Mouse (Mus musculus) hindbrain, embryonic 15.5 days (tissue): ENCODE data around the gene Vwa7. TPM values are rescaled to one million over a fixed set of nuclear protein-coding genes. Genes with fewer than 3 reads are reported as not detected.

ENCODE experiments used
- ATAC-seq: fragments of 200-750 bp; cut with Nextera tagmentation; 2 replicates; pipeline ENCODE4 v1.8.0; 2017; ENCODE audit warnings: low read depth, moderate number of reproducible peaks, moderate TSS enrichment; ENCODE audit not compliant: low FRiP score
- H3K27ac ChIP-seq: fragments of 300-500 bp; sonication (generic); replicated peaks from 2 replicates; pipeline ENCODE4 v1.5.1; 2015; ENCODE audit warnings: mild to moderate bottlenecking, inconsistent platforms
- H3K27me3 ChIP-seq: fragments of 300-500 bp; sonication (generic); 2 replicates; pipeline ENCODE4 v1.6.1; 2015; ENCODE audit warnings: control low read depth, inconsistent platforms
- H3K36me3 ChIP-seq: fragments of 300-500 bp; sonication (generic); 2 replicates; pipeline ENCODE4 v1.6.1; 2015; ENCODE audit warnings: control low read depth, inconsistent platforms
- H3K4me1 ChIP-seq: fragments of 300-500 bp; sonication (generic); replicated peaks from 2 replicates; pipeline ENCODE4 v1.6.1; 2015; ENCODE audit warnings: control low read depth, inconsistent platforms
- H3K4me2 ChIP-seq: fragments of 300-500 bp; sonication (generic); 2 replicates; pipeline ENCODE4 v1.6.1; 2015; ENCODE audit warnings: moderate library complexity, mild to moderate bottlenecking, inconsistent platforms
- H3K4me3 ChIP-seq: fragments of 300-500 bp; sonication (generic); 2 replicates; pipeline ENCODE4 v1.5.1; 2015; ENCODE audit warnings: mild to moderate bottlenecking, inconsistent platforms
- H3K9ac ChIP-seq: fragments of 300-500 bp; sonication (generic); 2 replicates; pipeline ENCODE4 v1.6.1; 2015; ENCODE audit warnings: inconsistent platforms
- H3K9me3 ChIP-seq: fragments of 300-500 bp; sonication (generic); 2 replicates; pipeline ENCODE4 v1.6.1; 2016; ENCODE audit warnings: control low read depth, inconsistent platforms
- WGBS: fragments of 180-500 bp; shearing (Covaris S2); methylation state at CpG from one replicate; pipeline ENCODE4 v1.1.7; 2015; 5-methylcytosine and 5-hydroxymethylcytosine counted together
- polyA plus RNA-seq: library from polyadenylated mRNA; unstranded; fragments of >200 nt; fragmentation: Nextera tagmentation; extraction: Ambion mirVana; gene quantifications from 2 replicates; pipeline ENCODE4 v1.2.1, GENCODE M21; 2015

The Vwa7 gene
- polyA plus RNA-seq, 1 experiment from 2014 or later: 0.14 TPM

- H3K27ac ChIP-seq: no peak overlapping the region
- H3K9ac ChIP-seq: no peak overlapping the region
- WGBS: 93% methylated on average over 16 of the region's 16 CpGs
- H3K36me3 ChIP-seq: peaks cover 54% of the 10 kb centered on the region
- 0 out of 2 replicates have a peak, but pooled peaks cover 3% of the 10 kb centered on the region for H3K4me1 ChIP-seq
- no peak overlapping the region for H3K4me3 ChIP-seq
- ATAC-seq: no peak
- no peaks in the 10 kb centered on the region for H3K27me3 ChIP-seq
- no peaks in the 10 kb centered on the region for H3K9me3 ChIP-seq
- H3K4me2 ChIP-seq: no peak overlapping the region
These were observed 1.1 kb upstream of the Vwa7 start for GRCm38 (mm10) chr17:35015296-35015695.

GRCm38 (mm10) chr17:35016791-35017705 lies 669 bp downstream of the Vwa7 start:
- Histone ChIP-seq H3K4me2 (no peak overlapping the region), H3K9me3 (no peaks in the 10 kb centered on the region), H3K36me3 (peaks cover 37% of the 10 kb centered on the region), H3K9ac (no peak overlapping the region), H3K4me3 (no peak overlapping the region), H3K4me1 (peaks cover 7% of the 10 kb centered on the region), H3K27ac (no peak overlapping the region), H3K27me3 (no peaks in the 10 kb centered on the region)
- ATAC-seq: no peak
- 76% methylated on average over 10 of the region's 10 CpGs for WGBS

- H3K4me2 ChIP-seq: no peak overlapping the region
- peaks cover 30% of the 10 kb centered on the region for H3K36me3 ChIP-seq
- peaks cover 7% of the 10 kb centered on the region for H3K4me1 ChIP-seq
- no peaks in the 10 kb centered on the region for H3K9me3 ChIP-seq
- ATAC-seq: no peak
- H3K27me3 ChIP-seq: no peaks in the 10 kb centered on the region
- no peak overlapping the region for H3K27ac ChIP-seq
- H3K9ac ChIP-seq: no peak overlapping the region
- WGBS: 72% methylated on average over 14 of the region's 14 CpGs
- H3K4me3 ChIP-seq: no peak overlapping the region
These were observed 1.3 kb downstream of the Vwa7 start for GRCm38 (mm10) chr17:35017706-35018030.

GRCm38 (mm10) chr17:35018171-35018570 lies 1.8 kb downstream of the Vwa7 start:
- 73% methylated on average over 3 of the region's 3 CpGs for WGBS
- no peak overlapping the region for H3K9ac ChIP-seq

DNA sequence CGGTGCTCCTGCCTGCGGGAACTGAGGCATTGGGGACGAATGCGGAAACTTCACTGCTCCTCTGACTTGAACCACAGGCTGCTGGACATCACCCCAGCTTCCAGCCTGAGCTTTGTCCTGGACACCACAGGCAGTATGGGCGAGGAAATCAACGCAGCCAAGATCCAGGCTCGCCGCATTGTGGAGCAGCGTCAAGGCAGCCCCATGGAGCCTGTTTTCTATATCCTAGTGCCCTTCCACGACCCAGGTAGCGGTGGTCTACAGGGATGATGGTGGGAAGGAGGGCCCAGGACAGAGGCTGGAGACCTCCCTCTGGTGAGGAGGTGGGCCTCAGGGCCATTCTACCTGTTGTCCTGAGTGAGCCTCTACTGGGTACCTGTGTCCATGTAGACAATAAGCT lies 3.5 kb downstream of the Vwa7 start:
- WGBS: 79% methylated on average over 11 of the region's 11 CpGs
- ATAC-seq: no peak

More at GRCm38 (mm10) chr17:35018171-35018570, 1.8 kb downstream of the Vwa7 start:
- H3K4me1 ChIP-seq: peaks cover 7% of the 10 kb centered on the region
- no peak overlapping the region for H3K4me2 ChIP-seq
- peaks cover 25% of the 10 kb centered on the region for H3K36me3 ChIP-seq
- H3K4me3 ChIP-seq: no peak overlapping the region
- ATAC-seq: no peak
- no peak overlapping the region for H3K27ac ChIP-seq
- no peaks in the 10 kb centered on the region for H3K27me3 ChIP-seq
- no peaks in the 10 kb centered on the region for H3K9me3 ChIP-seq

DNA sequence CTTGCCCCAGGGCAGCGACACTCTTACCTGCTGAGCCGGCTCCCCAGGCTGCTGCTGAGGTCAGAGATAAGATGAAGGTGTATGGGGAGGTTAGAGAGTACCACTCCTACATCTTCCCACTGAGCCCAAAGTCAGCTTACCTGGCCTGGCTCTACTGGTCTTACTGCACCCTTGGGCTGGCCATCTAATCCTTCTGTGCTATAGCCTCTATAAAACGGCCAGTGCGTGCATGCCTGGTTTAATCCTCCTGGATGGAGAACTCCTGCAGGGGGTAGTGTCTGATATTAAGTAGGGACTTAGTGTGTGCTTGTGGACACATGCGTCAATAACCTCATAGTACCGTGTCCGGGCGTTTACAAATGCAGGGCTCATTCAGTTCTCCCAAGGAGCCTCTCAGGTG lies 4.2 kb downstream of the Vwa7 start:
- peaks cover 7% of the 10 kb centered on the region for H3K4me1 ChIP-seq
- no peak overlapping the region for H3K9ac ChIP-seq
- H3K4me3 ChIP-seq: no peak overlapping the region
- H3K27ac ChIP-seq: no peak overlapping the region
- H3K9me3 ChIP-seq: no peaks in the 10 kb centered on the region
- peaks cover 4% of the 10 kb centered on the region; the same call in 1 of the 2 replicates for H3K36me3 ChIP-seq
- ATAC-seq: no peak
- 88% methylated on average over 8 of the region's 8 CpGs for WGBS
- H3K27me3 ChIP-seq: no peaks in the 10 kb centered on the region
- H3K4me2 ChIP-seq: no peak overlapping the region

More for the DNA sequence above, 3.5 kb downstream of the Vwa7 start:
- Histone ChIP-seq H3K4me1 (peaks cover 7% of the 10 kb centered on the region), H3K9me3 (no peaks in the 10 kb centered on the region), H3K4me3 (no peak overlapping the region), H3K27me3 (no peaks in the 10 kb centered on the region), H3K36me3 (peaks cover 10% of the 10 kb centered on the region; the same call in 1 of the 2 replicates), H3K27ac (no peak overlapping the region), H3K9ac (no peak overlapping the region), H3K4me2 (no peak overlapping the region)

GRCm38 (mm10) chr17:35021163-35021808 lies 4.9 kb downstream of the Vwa7 start:
- no peak overlapping the region for H3K9ac ChIP-seq
- H3K27me3 ChIP-seq: no peaks in the 10 kb centered on the region
- WGBS: 6% methylated on average over 17 of the region's 17 CpGs
- peaks cover 5% of the 10 kb centered on the region for H3K4me1 ChIP-seq
- H3K9me3 ChIP-seq: no peaks in the 10 kb centered on the region
- H3K27ac ChIP-seq: no peak overlapping the region
- H3K4me2 ChIP-seq: peak overlapping the region; percentile 32; the same call in 1 of the 2 replicates
- H3K36me3 ChIP-seq: no peaks in the 10 kb centered on the region
- H3K4me3 ChIP-seq: no peak overlapping the region
- no peak for ATAC-seq

GRCm38 (mm10) chr17:35021842-35022477 lies 5.6 kb downstream of the Vwa7 start:
- Histone ChIP-seq H3K9me3 (no peaks in the 10 kb centered on the region), H3K27ac (no peak overlapping the region), H3K36me3 (no peaks in the 10 kb centered on the region), H3K4me3 (no peak overlapping the region), H3K27me3 (no peaks in the 10 kb centered on the region), H3K4me1 (peaks cover 5% of the 10 kb centered on the region), H3K9ac (no peak overlapping the region), H3K4me2 (0 out of 2 replicates have a peak overlapping the region, but pooled peaks have one; percentile 32)
- ATAC-seq: no peak
- WGBS: 64% methylated on average over 6 of the region's 6 CpGs

- Histone ChIP-seq H3K4me3 (no peak overlapping the region), H3K9me3 (no peaks in the 10 kb centered on the region), H3K36me3 (no peaks in the 10 kb centered on the region), H3K4me1 (peaks cover 5% of the 10 kb centered on the region), H3K27me3 (no peaks in the 10 kb centered on the region), H3K27ac (no peak overlapping the region), H3K4me2 (no peak overlapping the region), H3K9ac (no peak overlapping the region)
- 93% methylated on average over 8 of the region's 8 CpGs for WGBS
- no peak for ATAC-seq
These were observed 6.2 kb downstream of the Vwa7 start for GRCm38 (mm10) chr17:35022541-35023060.

DNA sequence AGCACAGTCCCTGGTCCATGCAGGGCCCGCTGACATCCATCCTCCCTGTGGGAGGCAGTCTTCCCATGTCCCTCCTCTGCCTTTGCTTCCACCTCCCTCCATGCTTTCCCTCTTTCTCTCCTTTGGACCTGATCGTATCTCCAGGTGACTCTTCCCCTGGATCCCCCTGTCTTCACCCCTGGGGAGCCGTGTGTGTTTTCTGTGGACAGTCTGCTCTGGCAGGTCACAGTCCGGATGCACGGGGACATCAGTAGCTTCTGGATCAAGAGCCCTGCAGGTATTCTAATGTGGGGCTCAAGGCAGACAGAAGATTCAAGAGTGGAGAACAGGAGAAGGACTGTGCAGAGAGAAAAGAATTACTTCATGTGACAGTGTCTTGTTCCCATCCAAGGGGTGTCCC lies 6.8 kb downstream of the Vwa7 start:
- H3K27ac ChIP-seq: no peak overlapping the region
- peaks cover 5% of the 10 kb centered on the region for H3K4me1 ChIP-seq
- H3K36me3 ChIP-seq: no peaks in the 10 kb centered on the region
- H3K9ac ChIP-seq: no peak overlapping the region
- no peak overlapping the region for H3K4me3 ChIP-seq
- no peak overlapping the region for H3K4me2 ChIP-seq
- no peaks in the 10 kb centered on the region for H3K9me3 ChIP-seq
- 89% methylated on average over 5 of the region's 5 CpGs for WGBS
- no peaks in the 10 kb centered on the region for H3K27me3 ChIP-seq
- ATAC-seq: no peak

- Histone ChIP-seq H3K27ac (no peak overlapping the region), H3K27me3 (no peaks in the 10 kb centered on the region), H3K4me1 (peaks cover 5% of the 10 kb centered on the region), H3K9me3 (no peaks in the 10 kb centered on the region), H3K9ac (no peak overlapping the region), H3K4me2 (no peak overlapping the region), H3K4me3 (no peak overlapping the region), H3K36me3 (no peaks in the 10 kb centered on the region)
- WGBS: 87% methylated on average over 4 of the region's 4 CpGs
- no peak for ATAC-seq
These were observed 7.4 kb downstream of the Vwa7 start for GRCm38 (mm10) chr17:35023756-35024155.

DNA sequence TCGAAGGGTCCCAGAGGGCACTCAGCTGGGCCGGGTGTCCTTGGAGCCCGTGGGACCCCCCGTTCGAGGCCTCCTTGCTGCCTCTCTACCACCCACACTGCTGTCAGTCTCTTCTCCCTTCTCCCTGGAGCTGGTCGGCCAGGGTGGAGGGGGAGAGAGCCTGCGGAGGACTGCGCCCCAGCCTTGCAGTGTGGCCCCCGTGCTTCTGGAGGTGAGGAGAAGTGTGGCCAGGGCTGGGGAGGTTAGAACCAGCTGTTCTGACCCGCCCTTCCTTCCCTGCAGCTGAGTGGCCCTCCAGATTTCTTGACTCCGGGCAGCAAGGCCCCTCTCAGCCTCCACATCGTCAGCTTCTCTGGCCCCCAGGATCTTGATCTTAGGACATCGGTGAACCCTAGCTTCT lies 7.9 kb downstream of the Vwa7 start:
- H3K27ac ChIP-seq: no peak overlapping the region
- H3K4me3 ChIP-seq: no peak overlapping the region
- WGBS: 81% methylated on average over 13 of the region's 13 CpGs
- H3K9ac ChIP-seq: no peak overlapping the region
- no peaks in the 10 kb centered on the region for H3K36me3 ChIP-seq
- H3K4me2 ChIP-seq: no peak overlapping the region
- no peaks in the 10 kb centered on the region for H3K9me3 ChIP-seq
- ATAC-seq: no peak
- peaks cover 5% of the 10 kb centered on the region for H3K4me1 ChIP-seq
- no peaks in the 10 kb centered on the region for H3K27me3 ChIP-seq
